Mouse (Mus musculus) cerebellum, adult 2 months (tissue): Measurements from ENCODE around the gene Mast3.

ENCODE experiments used
- CTCF ChIP-seq: fragments of 200-500 bp; IDR thresholded peaks from 2 replicates; pipeline ENCODE4 v1.5.1; 2011; ENCODE audit warnings: low read depth, mild to moderate bottlenecking, control low read depth, low read length, moderate library complexity, borderline replicate concordance; ENCODE audit not compliant: insufficient read depth
- POLR2A ChIP-seq: fragments of 200-500 bp; IDR thresholded peaks from 2 replicates; pipeline ENCODE4 v1.6.1; 2011; ENCODE audit warnings: low read length, control low read depth, borderline replicate concordance; ENCODE audit not compliant: insufficient read depth

DNA sequence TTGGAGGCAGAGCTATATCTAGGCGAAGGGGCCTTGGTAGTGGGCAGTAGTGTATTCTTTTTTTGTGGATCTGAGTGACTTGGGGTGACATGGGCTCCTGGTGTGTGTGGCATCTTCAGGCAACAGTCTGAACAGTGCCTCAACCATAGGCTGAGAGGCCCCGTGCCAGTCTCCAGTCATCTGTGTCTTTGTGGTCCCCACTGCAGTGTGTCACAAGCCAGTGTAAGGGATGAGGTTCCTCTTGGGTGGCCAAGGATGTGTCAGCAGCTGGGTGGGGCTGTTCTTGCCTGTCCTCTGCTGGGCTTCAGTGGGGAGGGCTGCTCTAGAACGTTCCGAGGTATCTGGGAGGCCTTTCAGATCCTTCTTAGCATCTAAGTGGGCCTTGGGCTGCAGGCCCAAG lies 73.9 kb downstream of the Mast3 start:
- TF ChIP-seq POLR2A (no peak), CTCF (no peak)
